In the genomic region with DNA sequence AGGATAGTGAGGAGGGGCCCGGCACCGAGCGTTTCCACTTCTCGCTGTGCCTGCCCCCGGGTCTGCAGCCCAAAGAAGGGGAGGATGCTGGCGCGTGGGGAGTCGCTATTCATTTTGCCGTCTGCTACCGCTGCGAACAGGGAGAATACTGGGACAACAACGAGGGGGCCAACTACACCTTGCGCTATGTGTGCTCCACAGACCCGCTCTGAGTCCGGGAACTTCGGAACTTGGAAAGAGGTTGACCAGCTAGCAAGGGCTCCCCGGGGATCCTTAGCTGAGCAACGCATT, we compare ENCODE assay signal across 8 mouse cellular contexts. TPM values are rescaled to one million over a fixed set of nuclear protein-coding genes. Genes with fewer than 3 reads are reported as not detected.
DNase-seq lines count a peak whose midpoint lies in the region; ATAC-seq lines count a peak whose summit lies in the region.

No protein-coding gene starts in this region.

- H3K9ac ChIP-seq in kidney, embryonic 16.5 days (replicated peaks; ENCODE audit: low read length): peak overlapping the region; percentile 18
- peak overlapping the region; percentile 50 for H3K9ac ChIP-seq in hindbrain, embryonic 11.5 days (ENCODE audit: low read depth, low read length)
- peak overlapping the region; percentile 48 for H3K9ac ChIP-seq in midbrain, embryonic 14.5 days (replicated peaks; ENCODE audit: low read length)

- no peak for DNase-seq in kidney, postnatal 14 days
- no peak for DNase-seq in embryonic facial prominence, embryonic 10.5 days (ENCODE audit: low spot score)
- peak; percentile 53 for DNase-seq in hindbrain, embryonic 11.5 days (ENCODE audit: low spot score)
- peak; percentile 54 for DNase-seq in midbrain, embryonic 14.5 days
- no peak for DNase-seq in spleen, postnatal 4 days (ENCODE audit: low spot score in 2 of 2)
- DNase-seq in ovary, postnatal 10 days (ENCODE audit: low spot score): no peak
- no peak for DNase-seq in frontal cortex, postnatal 25 days (ENCODE audit: low spot score in 2 of 2)

- H3K9me3 ChIP-seq in kidney, embryonic 16.5 days (ENCODE audit: low read length): no peaks in the 10 kb centered on the region
- no peaks in the 10 kb centered on the region for H3K9me3 ChIP-seq in embryonic facial prominence, embryonic 10.5 days
- no peaks in the 10 kb centered on the region for H3K9me3 ChIP-seq in hindbrain, embryonic 11.5 days (ENCODE audit: control insufficient read depth, low read length)
- no peaks in the 10 kb centered on the region for H3K9me3 ChIP-seq in midbrain, embryonic 14.5 days (ENCODE audit: control insufficient read depth, low read length)

- WGBS in kidney, embryonic 16.5 days: under 1% methylated on average over 18 of the region's 18 CpGs
- WGBS in embryonic facial prominence, embryonic 10.5 days: under 1% methylated on average over 18 of the region's 18 CpGs
- under 1% methylated on average over 18 of the region's 18 CpGs for WGBS in hindbrain, embryonic 11.5 days
- WGBS in midbrain, embryonic 14.5 days: under 1% methylated on average over 18 of the region's 18 CpGs

- H3K27ac ChIP-seq in kidney, embryonic 16.5 days (ENCODE audit: low read length): no peak overlapping the region
- no peak overlapping the region for H3K27ac ChIP-seq in embryonic facial prominence, embryonic 10.5 days (replicated peaks)
- no peak overlapping the region for H3K27ac ChIP-seq in hindbrain, embryonic 11.5 days (ENCODE audit: low read depth, low read length)
- H3K27ac ChIP-seq in midbrain, embryonic 14.5 days (replicated peaks; ENCODE audit: low read depth, low read length): no peak overlapping the region

- H3K36me3 ChIP-seq in kidney, embryonic 16.5 days (ENCODE audit: insufficient read depth, low read length): no peaks in the 10 kb centered on the region
- H3K36me3 ChIP-seq in embryonic facial prominence, embryonic 10.5 days (replicated peaks): no peaks in the 10 kb centered on the region
- no peaks in the 10 kb centered on the region for H3K36me3 ChIP-seq in hindbrain, embryonic 11.5 days (ENCODE audit: control insufficient read depth, insufficient read depth, low read length)
- H3K36me3 ChIP-seq in midbrain, embryonic 14.5 days (ENCODE audit: control insufficient read depth, insufficient read depth, low read length): no peaks in the 10 kb centered on the region

- peaks cover 14% of the 10 kb centered on the region for H3K4me1 ChIP-seq in kidney, embryonic 16.5 days (ENCODE audit: insufficient read depth, low read length)
- peaks cover 23% of the 10 kb centered on the region for H3K4me1 ChIP-seq in embryonic facial prominence, embryonic 10.5 days
- no peaks in the 10 kb centered on the region; the same call in 1 of the 2 replicates for H3K4me1 ChIP-seq in hindbrain, embryonic 11.5 days (replicated peaks; ENCODE audit: control insufficient read depth, insufficient read depth, low read length)
- H3K4me1 ChIP-seq in midbrain, embryonic 14.5 days (ENCODE audit: control insufficient read depth, insufficient read depth, low read length): 0 out of 2 replicates have a peak, but pooled peaks cover 6% of the 10 kb centered on the region

- no peak for ATAC-seq in kidney, embryonic 16.5 days (ENCODE audit: low FRiP score, low TSS enrichment)
- ATAC-seq in hindbrain, embryonic 11.5 days (ENCODE audit: low FRiP score): peak; percentile 1; the same call in 1 of the 2 replicates
- ATAC-seq in midbrain, embryonic 14.5 days (ENCODE audit: low FRiP score, low TSS enrichment): 0 out of 2 replicates have a peak, but pooled peaks have one; percentile 7

- peak overlapping the region; percentile 93 for H3K4me2 ChIP-seq in kidney, embryonic 16.5 days (replicated peaks; ENCODE audit: low read depth, low read length)
- H3K4me2 ChIP-seq in hindbrain, embryonic 11.5 days (replicated peaks; ENCODE audit: low read depth, low read length): peak overlapping the region; percentile 100
- peak overlapping the region; percentile 100 for H3K4me2 ChIP-seq in midbrain, embryonic 14.5 days (ENCODE audit: low read length)

- H3K4me3 ChIP-seq in kidney, embryonic 16.5 days (ENCODE audit: low read length): peak overlapping the region; percentile 65
- H3K4me3 ChIP-seq in embryonic facial prominence, embryonic 10.5 days: peak overlapping the region; percentile 76
- peak overlapping the region; percentile 62 for H3K4me3 ChIP-seq in hindbrain, embryonic 11.5 days (ENCODE audit: low read depth, low read length)
- peak overlapping the region; percentile 59 for H3K4me3 ChIP-seq in midbrain, embryonic 14.5 days (replicated peaks; ENCODE audit: low read depth, low read length)

- peaks cover 26% of the 10 kb centered on the region for H3K27me3 ChIP-seq in kidney, embryonic 16.5 days (ENCODE audit: insufficient read depth, low read length)
- H3K27me3 ChIP-seq in embryonic facial prominence, embryonic 10.5 days (replicated peaks; ENCODE audit: low read depth, poor library complexity, severe bottlenecking): peaks cover 46% of the 10 kb centered on the region
- peaks cover 12% of the 10 kb centered on the region for H3K27me3 ChIP-seq in hindbrain, embryonic 11.5 days (ENCODE audit: control insufficient read depth, insufficient read depth, low read length)
- peaks cover 25% of the 10 kb centered on the region for H3K27me3 ChIP-seq in midbrain, embryonic 14.5 days (ENCODE audit: control insufficient read depth, insufficient read depth, low read length)

RNA-seq across cellular contexts. Expression of a gene that starts 10.7 kb away (rescaled TPM):
- polyA plus RNA-seq in kidney, embryonic 16.5 days (2015; fragmentation: Nextera tagmentation; extraction: Ambion mirVana): 0.90 and 1.2 TPM in 2 replicates
- 0.93 and 1.2 TPM in 2 replicates for polyA plus RNA-seq in embryonic facial prominence, embryonic 10.5 days (2016; fragmentation: Nextera tagmentation; extraction: Ambion mirVana)
- polyA plus RNA-seq in hindbrain, embryonic 11.5 days (2014; fragmentation: Nextera tagmentation; extraction: Ambion mirVana): 0.76 and 0.82 TPM in 2 replicates
- 0.14 and 0.30 TPM in 2 replicates for polyA plus RNA-seq in midbrain, embryonic 14.5 days (2014; fragmentation: Nextera tagmentation; extraction: Ambion mirVana)

Comparison
In these comparisons a context has a peak if more than half of its experiments do, and no peak if none do; other contexts are left out.
1. DNase-seq: peak in hindbrain, embryonic 11.5 days (single experiment) and midbrain, embryonic 14.5 days (single experiment); none in kidney, postnatal 14 days (single experiment), embryonic facial prominence, embryonic 10.5 days (single experiment), spleen, postnatal 4 days (0 of 2), ovary, postnatal 10 days (single experiment) and frontal cortex, postnatal 25 days (0 of 2).
2. Peak in every context shown above with its lines, with median percentiles within 50 percentile points of each other: H3K4me2 ChIP-seq, H3K4me3 ChIP-seq and H3K9ac ChIP-seq.